20 mouse cellular contexts compared by ENCODE assay signal in the genomic region with DNA sequence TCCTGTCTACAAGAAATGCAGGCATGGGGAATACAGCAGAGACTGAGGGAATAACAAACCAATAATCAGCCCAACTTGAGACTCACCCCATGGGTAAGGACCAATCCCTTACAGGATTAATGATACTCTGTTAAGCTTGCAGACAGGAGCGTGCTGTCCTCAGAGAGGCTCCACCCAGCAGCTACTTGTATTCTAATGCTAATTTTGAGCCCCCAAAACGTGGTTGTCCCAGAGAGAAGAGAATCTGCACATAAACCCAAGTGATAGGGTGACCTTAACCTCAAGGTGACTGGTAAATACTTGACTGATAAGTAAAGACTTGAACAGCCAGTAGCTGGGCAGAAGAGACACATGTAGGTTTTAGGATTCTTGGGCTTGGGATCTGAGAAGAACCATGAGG.
"Had no signal": no experiment of that assay in that cellular context is flagged by ENCODE, and none has a peak within 500 bp of the region (broad histone marks: within the 10 kb centered on the region; RNA-seq: fewer than 3 reads in every experiment).

No protein-coding gene starts in this region.

- H3K4me1 ChIP-seq: lung, embryonic 15.5 days; megakaryocyte, embryonic 14.5 days; midbrain, embryonic 12.5 days; midbrain, embryonic 15.5 days; neural tube, embryonic 13.5 days; neural tube, embryonic 15.5 days had no signal

- ATAC-seq: liver, postnatal 0 days; lung, postnatal 0 days; midbrain, embryonic 15.5 days had no signal

- H3K9me3 ChIP-seq: lung, embryonic 15.5 days; megakaryocyte, embryonic 14.5 days; midbrain, embryonic 12.5 days; midbrain, embryonic 15.5 days; neural tube, embryonic 13.5 days; neural tube, embryonic 15.5 days had no signal

- H3K27ac ChIP-seq: lung, embryonic 15.5 days; macrophage; midbrain, embryonic 12.5 days; midbrain, embryonic 15.5 days; neural tube, embryonic 13.5 days; neural tube, embryonic 15.5 days had no signal

- H3K4me2 ChIP-seq: lung, embryonic 15.5 days; midbrain, embryonic 12.5 days; midbrain, embryonic 15.5 days; neural tube, embryonic 13.5 days; neural tube, embryonic 15.5 days had no signal

- H3K27me3 ChIP-seq: lung, embryonic 15.5 days; megakaryocyte, embryonic 14.5 days; midbrain, embryonic 12.5 days; midbrain, embryonic 15.5 days; neural tube, embryonic 13.5 days; neural tube, embryonic 15.5 days had no signal

- H3K4me3 ChIP-seq: lung, embryonic 15.5 days; megakaryocyte, embryonic 14.5 days; midbrain, embryonic 12.5 days; midbrain, embryonic 15.5 days; neural tube, embryonic 13.5 days; neural tube, embryonic 15.5 days had no signal

- H3K36me3 ChIP-seq: lung, embryonic 15.5 days; midbrain, embryonic 15.5 days had no signal

- DNase-seq: liver, postnatal 0 days; lung, adult 2 months; lung, postnatal 14 days; lung, postnatal 36 days; retina, postnatal 1 day; right cerebral cortex, adult 18-20 months; right cerebral cortex, postnatal 25 days; right cerebral cortex, postnatal 4 days; spleen, adult 18-20 months; thymus, adult 18-20 months; thymus, postnatal 14 days; thymus, postnatal 36 days had no signal

- H3K9ac ChIP-seq: liver, postnatal 0 days; lung, embryonic 15.5 days; midbrain, embryonic 12.5 days; midbrain, embryonic 15.5 days; neural tube, embryonic 13.5 days; neural tube, embryonic 15.5 days had no signal
